Mouse (Mus musculus): ENCODE measurements around the gene Epb41l5.

The Epb41l5 gene

GRCm38 (mm10) chr1:119534341-119534740 is 114.5 kb downstream of the Epb41l5 start:
- DNase-seq (ENCODE audit: low read depth in 2 of 2, low spot score in 2 of 2), result no peak

DNA sequence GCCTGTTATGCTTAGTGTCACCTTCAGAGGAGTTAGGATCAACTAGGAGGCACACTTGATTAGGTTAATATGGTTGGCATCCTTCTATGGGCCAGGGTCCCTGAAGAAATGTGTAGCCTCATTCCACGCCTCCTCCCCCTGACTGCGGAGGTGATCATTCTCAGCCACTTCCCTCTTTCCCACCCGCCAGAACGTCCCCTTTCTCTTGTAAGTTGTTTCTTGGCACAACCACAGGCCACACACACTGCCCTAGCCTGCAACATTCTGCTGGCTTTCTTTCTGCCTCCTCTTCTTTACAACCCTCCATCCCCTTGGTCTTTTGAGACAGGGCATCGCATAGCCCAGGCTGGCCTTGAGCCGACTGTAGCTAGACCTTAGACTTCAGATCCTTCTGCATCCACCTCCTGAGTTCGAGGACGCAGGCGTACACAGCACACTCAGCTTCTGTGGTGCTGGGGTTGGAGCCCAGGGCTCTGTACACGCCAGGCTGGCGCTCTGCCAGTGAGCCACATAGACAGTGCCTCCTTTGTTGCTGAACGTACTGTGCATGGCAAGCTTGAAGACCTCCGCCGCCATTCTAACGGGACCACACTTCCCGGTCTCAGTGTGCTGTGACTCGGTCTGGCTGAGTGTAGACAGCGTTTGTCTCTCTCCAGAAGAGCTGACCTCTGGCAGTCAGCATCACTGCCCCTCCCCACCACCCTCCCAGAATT is 115.6 kb downstream of the Epb41l5 start:
- no peak for DNase-seq (ENCODE audit: low read depth in 2 of 2, low spot score in 2 of 2)

DNA sequence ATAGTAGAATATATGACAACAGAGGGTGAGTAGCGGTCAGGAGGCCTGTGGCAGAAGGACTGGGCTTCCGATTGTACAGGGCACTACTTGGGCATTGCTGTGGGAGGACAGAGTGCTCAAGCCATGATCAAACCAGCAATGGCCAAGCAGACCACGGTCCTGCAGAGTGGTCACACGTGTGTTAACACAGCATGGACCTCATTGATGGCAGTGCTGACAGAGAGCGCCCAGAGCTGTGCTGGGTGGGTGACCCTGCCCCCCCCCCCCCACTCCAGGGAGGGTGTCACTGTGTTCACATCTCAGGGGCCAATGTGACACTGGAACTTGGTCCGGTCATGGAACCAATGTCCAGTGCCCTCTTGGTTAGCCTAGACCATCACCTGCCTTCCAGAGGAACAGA is 116.6 kb downstream of the Epb41l5 start:
- no peak for DNase-seq (ENCODE audit: low read depth in 2 of 2, low spot score in 2 of 2)

GRCm38 (mm10) chr1:119530941-119531340 is 117.9 kb downstream of the Epb41l5 start:
- DNase-seq (ENCODE audit: low read depth in 2 of 2, low spot score in 2 of 2), result no peak

DNA sequence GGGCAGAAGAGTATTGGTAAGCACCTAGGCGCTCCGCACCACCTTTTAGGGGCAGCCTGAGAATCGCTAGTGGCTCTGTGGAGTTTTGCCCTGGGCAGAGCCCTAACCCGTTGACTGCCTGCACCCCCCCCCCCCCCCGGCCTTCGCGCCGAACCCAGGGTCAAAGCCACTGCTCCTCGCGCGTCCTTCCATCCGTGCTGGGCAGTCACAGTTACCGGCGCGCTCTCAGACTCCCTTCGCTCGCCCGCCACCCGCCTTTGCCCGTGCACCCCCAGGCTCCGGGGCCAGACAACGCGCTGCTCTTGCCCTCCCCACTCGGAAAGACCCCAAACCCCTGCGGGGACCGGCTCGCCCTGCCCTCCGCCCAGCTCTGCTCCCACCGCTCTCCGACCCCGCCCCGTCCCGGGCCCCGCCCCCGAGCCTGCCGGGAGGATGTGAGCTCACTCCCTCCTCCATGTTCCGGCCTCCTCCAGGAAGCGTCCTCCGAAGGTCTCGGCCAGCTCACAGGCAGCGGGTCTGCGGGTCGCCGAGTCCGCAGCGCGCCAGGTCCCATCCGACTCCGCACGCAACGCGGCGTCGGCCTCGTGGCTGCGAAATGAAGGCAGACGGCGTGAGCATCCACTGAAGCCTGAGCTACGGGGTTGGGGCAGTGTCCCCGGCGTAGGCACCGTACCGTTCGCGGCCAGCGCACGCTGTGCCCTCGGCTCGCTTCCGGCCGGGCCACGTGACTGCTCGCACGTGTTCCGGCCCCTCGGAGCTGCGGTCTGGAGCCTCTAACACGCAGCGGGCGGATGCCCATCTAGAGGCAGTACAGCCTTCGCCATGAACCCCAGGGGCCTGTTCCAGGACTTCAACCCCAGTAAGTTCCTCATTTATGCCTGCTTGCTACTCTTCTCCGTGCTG is 122.9 kb downstream of the Epb41l5 start, which contains the start of gene Tmem185b:
Tmem185b (plus strand) TSS at position 472 of the 903 bp plus-strand sequence.
- peak; percentile 79 to 84 for DNase-seq (ENCODE audit: low read depth in 2 of 2, low spot score in 2 of 2)

DNA sequence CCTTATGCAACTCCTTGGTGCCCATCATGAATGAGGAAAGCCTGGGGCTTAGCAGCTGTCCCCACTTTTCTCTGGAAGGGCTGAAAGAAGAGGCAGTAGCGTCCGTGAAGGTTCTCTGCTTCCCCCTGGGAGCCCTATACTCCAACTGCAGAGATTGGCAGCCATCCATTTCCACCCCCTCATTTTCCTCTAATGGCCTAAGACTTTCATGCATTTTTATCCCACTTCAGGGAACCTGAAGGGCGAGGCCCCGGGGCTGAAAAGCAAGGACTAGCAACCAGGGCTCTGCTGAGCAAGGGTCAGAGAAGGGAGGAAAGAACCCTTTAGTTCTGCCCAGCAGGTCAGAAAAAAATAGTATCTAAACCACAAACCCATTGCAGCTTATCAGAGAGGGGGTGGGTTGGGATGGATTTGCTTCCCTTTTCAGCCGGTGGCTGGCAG is 123.8 kb downstream of the Epb41l5 start:
- no peak for DNase-seq (ENCODE audit: low read depth in 2 of 2, low spot score in 2 of 2)

- DNase-seq (ENCODE audit: low read depth in 2 of 2, low spot score in 2 of 2), result no peak
Observed at GRCm38 (mm10) chr1:119523826-119524225, 125.0 kb downstream of the Epb41l5 start.

DNA sequence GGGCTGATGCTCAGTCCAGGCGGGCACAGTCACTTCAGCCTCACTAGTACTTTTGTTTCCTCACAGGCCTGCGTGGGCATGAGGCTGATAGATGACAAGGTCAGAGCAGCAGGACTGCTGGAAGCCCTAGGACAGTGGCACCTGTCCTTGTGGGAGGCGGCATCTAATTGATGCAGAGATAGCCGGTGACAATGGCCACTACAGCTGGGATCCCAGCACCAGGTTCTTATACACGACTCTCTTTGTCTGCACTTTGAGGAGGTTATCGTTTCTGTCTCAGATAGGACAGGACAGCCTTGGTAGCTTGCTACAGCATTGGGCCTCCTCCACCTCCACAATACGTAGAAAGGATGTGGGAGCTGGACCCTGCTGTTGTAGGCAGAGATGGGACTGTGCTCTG is 125.4 kb downstream of the Epb41l5 start:
- no peak for DNase-seq (ENCODE audit: low read depth in 2 of 2, low spot score in 2 of 2)

- DNase-seq (ENCODE audit: low read depth in 2 of 2, low spot score in 2 of 2), result no peak
Observed at GRCm38 (mm10) chr1:119522726-119523125, 126.1 kb downstream of the Epb41l5 start.

DNA sequence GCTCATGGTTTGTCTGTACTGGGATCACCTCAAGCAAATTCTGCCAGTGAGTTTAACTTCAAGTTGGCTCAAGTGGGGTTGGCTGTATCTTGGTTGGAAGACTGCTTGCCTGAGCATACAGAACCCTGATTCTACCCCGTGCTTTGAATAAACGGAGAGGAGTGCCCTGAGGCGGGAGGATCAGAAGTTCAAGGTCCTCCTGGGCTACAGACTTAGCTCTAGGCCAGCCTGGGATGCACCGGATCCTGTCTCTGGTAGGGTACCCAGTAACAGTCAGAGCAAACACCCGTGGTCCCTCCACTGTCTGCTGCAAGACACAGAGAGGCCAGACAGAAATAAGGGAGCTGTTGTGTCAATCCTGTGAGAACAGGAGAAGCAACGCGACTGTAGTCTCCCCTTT is 127.1 kb downstream of the Epb41l5 start:
- no peak for DNase-seq (ENCODE audit: low read depth in 2 of 2, low spot score in 2 of 2)

- DNase-seq (ENCODE audit: low read depth in 2 of 2, low spot score in 2 of 2), result no peak
Observed at GRCm38 (mm10) chr1:119521029-119521428, 127.8 kb downstream of the Epb41l5 start.

- no peak for DNase-seq (ENCODE audit: low read depth in 2 of 2, low spot score in 2 of 2)
Observed at GRCm38 (mm10) chr1:119519286-119519685, 129.5 kb downstream of the Epb41l5 start.

DNA sequence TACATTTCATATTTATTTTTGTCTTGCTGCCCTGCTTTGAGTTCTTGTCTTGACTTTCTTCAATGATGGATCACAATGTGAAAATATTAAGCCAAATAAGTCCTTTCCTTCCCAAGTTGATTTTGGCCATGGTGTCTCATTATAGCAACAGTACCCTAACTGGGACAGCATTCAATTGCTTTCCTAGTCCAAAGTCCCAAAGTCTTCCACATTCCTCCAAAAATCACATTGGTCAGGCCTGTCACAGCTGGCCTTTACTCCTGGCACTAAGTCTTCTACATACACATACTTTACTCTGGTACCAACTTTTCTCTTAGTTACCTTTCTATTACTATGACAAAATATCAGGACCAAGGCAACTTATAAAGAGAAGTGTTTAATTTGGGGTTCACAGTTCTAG is 130.0 kb downstream of the Epb41l5 start:
- no peak for DNase-seq (ENCODE audit: low read depth in 2 of 2, low spot score in 2 of 2)

- no peak for DNase-seq (ENCODE audit: low read depth in 2 of 2, low spot score in 2 of 2)
Observed at GRCm38 (mm10) chr1:119518060-119518459, 130.7 kb downstream of the Epb41l5 start.

- no peak for DNase-seq (ENCODE audit: low read depth in 2 of 2, low spot score in 2 of 2)
Observed at GRCm38 (mm10) chr1:119510857-119511256, 137.9 kb downstream of the Epb41l5 start.

DNA sequence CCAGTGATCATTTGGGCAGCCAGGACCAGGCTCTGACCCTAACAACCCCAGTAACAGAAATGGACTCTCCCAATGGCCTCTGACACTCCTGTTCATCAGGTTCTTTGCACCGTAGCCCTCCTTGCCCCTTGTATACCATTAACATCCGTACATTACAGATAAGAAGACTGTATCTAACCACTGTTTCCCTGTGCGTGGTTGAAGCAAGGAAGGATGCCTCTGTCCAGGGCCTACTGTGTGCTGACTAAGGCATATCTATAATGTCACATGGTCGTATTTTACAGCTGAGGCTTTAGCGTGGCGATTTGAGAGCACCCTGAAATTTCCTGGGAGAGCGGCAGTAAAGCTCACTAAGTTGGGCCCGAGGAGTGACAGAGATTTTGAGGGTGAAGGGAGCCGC is 138.4 kb downstream of the Epb41l5 start:
- DNase-seq (ENCODE audit: low read depth in 2 of 2, low spot score in 2 of 2), result no peak

DNA sequence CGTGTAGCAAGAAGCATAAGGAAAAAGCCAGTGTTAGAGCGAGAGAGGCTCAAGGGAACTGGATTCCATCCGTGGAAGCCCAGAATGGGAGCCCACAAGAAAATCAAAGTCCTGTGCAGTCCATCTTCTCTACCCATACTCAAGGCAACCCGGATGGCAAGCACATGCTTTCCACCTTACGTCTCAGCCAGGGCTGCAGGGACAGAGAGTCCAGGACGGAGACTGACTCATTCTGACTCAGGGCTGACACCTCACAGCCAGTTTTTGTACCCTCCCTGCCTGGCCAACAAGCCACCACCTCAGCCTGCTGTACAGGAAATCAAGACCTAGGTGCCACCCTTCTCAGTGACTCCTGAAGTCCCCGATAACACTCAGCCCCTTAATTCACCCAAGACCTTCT is 139.3 kb downstream of the Epb41l5 start:
- no peak for DNase-seq (ENCODE audit: low read depth in 2 of 2, low spot score in 2 of 2)

- no peak for DNase-seq (ENCODE audit: low read depth in 2 of 2, low spot score in 2 of 2)
Observed at GRCm38 (mm10) chr1:119508548-119508947, 140.3 kb downstream of the Epb41l5 start.

- no peak for DNase-seq (ENCODE audit: low read depth in 2 of 2, low spot score in 2 of 2)
Observed at GRCm38 (mm10) chr1:119505951-119506350, 142.8 kb downstream of the Epb41l5 start.

- DNase-seq (ENCODE audit: low read depth in 2 of 2, low spot score in 2 of 2), result peak; percentile 80 to 87
Observed at GRCm38 (mm10) chr1:119504260-119505062, 144.3 kb downstream of the Epb41l5 start, which contains the start of gene Ralb. TSS of gene Ralb (minus strand) at chr1:119504794.

DNA sequence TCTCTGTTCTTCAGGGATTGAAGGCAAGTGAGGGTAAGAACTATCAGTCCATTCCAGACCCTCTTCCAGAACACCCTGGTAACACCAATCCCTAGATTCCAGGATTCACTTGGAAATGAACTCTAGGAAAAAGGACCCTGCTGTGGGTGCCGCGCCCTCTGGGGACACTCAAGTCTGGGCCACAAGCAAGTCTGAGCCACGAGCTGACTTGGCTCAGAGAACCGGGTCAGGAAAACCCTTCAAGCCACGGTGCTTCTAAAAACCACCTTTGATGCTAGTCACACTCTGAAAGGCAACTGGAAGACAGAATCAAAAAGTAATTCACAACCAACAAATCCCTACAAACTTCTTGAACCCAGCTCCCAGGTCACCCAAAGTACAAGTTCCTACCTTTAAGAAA is 145.0 kb downstream of the Epb41l5 start:
- DNase-seq (ENCODE audit: low read depth in 2 of 2, low spot score in 2 of 2), result no peak
